Mouse (Mus musculus): ENCODE results near the gene Rab1a. TPM values are rescaled to one million over a fixed set of nuclear protein-coding genes. Genes with fewer than 3 reads are reported as not detected.

Rab1a gene
- polyA plus RNA-seq, 1 experiment from 2014 or later = 251 TPM

DNA sequence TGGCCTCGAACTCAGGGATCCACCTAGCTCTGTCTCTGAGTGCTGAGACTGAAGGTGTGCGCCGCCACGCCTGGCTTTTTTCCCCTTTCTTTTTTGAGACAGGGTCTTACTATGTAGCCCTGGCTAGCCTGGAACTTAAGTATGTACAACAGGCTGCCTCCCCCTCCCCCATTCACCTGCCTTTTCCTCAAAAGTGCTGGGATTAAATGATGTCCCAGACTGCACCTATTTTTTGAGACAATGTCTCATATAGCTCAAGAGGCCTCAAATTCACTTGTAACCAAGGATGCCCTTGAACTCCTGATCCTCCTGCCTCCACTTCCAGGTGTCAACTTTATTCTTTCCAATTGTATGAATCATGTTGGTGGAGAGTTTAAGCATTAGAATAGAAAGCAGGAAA, 24.7 kb downstream of the Rab1a start:
- Histone ChIP-seq H3K4me3 (no peak overlapping the region), H3K27ac (no peak overlapping the region), H3K36me3 (peaks cover 66% of the 10 kb centered on the region), H3K4me1 (no peaks in the 10 kb centered on the region), H3K4me2 (no peak overlapping the region), H3K9ac (no peak overlapping the region), H3K27me3 (no peaks in the 10 kb centered on the region), H3K9me3 (no peaks in the 10 kb centered on the region)
- no peak for ATAC-seq (ENCODE audit: insufficient number of reproducible peaks, insufficient read depth, low FRiP score, low TSS enrichment, low read depth)
- WGBS = 98% methylated on average over 4 of the region's 4 CpGs

DNA sequence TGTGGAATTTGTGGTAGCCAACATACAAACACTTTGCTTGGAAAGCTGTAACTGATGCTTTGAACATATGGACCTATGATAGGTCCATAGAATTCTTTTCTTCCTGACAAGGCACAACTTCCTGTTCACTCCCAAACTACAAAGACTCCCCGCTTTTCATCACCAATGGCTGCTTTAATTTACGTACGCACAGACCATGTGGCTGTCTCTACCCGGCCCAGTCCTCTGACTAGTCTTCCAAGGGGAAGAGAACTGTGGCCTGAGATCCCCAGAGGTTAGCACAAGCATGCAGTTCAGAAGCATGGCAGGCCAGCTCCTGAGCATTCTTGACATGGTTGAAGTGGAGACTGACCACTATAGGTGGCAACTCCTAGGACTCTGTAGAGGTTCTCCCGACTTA, 27.4 kb downstream of the Rab1a start:
- H3K9me3 ChIP-seq = no peaks in the 10 kb centered on the region
- 85% methylated on average over 5 of the region's 5 CpGs for WGBS
- no peak overlapping the region for H3K9ac ChIP-seq
- no peak overlapping the region for H3K4me3 ChIP-seq
- H3K36me3 ChIP-seq = peaks cover 76% of the 10 kb centered on the region
- no peak overlapping the region for H3K27ac ChIP-seq
- H3K4me2 ChIP-seq = no peak overlapping the region
- H3K27me3 ChIP-seq = no peaks in the 10 kb centered on the region
- 0 out of 2 replicates have a peak, but pooled peaks cover 8% of the 10 kb centered on the region for H3K4me1 ChIP-seq
- ATAC-seq (ENCODE audit: insufficient number of reproducible peaks, insufficient read depth, low FRiP score, low TSS enrichment, low read depth) = no peak

DNA sequence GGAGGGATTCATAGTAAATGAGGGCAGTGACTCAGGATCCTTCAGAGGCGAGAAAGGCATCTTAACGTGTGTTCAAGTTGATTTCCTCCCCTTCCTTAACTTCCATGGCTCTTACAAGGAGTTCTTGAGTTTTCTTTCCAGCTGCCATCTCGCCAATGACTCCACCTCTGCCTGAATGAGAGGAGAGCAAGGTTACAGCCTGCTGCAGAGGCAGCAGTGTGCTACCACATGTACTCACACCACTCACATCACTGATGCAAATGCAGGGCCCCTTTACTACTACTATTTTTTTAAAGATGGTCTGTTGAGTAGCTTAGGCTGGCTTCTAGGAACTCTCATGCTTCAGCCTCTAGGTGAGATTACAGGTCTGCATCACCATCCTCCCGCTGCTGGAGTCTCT, 28.1 kb downstream of the Rab1a start:
- Histone ChIP-seq H3K27me3 (no peaks in the 10 kb centered on the region), H3K4me3 (no peak overlapping the region), H3K36me3 (peaks cover 75% of the 10 kb centered on the region), H3K9me3 (no peaks in the 10 kb centered on the region), H3K27ac (no peak overlapping the region), H3K9ac (no peak overlapping the region), H3K4me1 (0 out of 2 replicates have a peak, but pooled peaks cover 8% of the 10 kb centered on the region), H3K4me2 (no peak overlapping the region)
- no peak for ATAC-seq (ENCODE audit: insufficient number of reproducible peaks, insufficient read depth, low FRiP score, low TSS enrichment, low read depth)
- 86% methylated on average over 4 of the region's 4 CpGs for WGBS

DNA sequence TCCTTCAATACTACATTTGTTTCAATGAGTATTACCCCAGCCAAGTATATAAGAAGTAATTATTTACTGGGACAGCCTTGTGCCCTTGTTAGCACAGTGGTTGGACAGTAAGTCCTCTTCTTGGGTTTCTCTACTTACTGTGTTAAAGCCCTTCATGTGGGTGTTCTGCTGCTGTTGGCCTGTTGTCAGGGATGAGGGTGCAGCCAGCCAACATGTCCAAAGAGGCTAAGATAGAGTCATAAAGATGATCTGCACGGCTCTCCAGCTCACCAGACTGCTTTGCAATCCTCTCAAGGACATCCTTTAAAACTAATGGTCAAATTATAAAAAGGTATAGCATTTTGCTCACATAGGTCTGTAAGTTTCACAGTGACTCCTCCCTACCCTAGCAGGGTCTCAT, 29.1 kb downstream of the Rab1a start:
- Histone ChIP-seq H3K36me3 (peaks cover 77% of the 10 kb centered on the region), H3K27ac (0 out of 2 replicates have a peak overlapping the region, but pooled peaks have one; percentile 60)
- WGBS = 89% methylated on average over 1 of the region's 1 CpGs

DNA sequence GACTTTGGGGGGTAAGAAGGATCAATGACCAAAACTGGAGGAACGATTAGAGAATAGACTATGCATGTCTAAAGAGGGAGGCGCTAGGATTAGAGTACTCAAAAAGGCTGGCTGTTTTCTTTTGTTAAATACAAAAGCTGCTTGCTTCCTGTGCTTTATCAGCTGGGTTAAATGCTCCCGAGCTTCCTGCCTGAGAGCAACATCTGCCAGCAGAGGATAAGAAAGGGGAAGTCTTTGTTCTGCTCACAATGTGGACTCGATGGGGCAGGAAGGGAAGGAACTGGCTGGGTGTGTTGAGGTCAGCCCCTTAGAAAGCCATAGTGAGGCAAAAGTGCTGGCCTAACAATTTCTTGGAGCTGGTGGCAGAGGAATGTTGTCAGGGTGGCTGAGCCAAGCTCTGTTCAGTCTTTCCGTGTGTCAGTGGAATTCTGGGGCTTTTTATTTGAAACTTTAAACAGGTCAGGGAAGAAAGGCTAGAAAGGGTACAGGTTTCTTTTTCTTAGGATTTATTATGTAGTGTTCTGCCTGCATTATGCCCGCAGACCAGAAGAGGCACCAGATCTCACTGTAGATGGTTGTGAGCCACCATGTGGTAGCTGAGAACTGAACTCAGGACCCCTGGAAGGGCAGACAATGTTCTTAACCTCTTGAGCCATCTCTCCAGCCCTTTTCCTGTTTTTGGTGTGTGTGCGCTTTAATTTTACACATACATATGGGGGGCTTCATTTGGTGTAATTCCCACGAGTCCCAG, 30.1 kb downstream of the Rab1a start:
- H3K9ac ChIP-seq = no peak overlapping the region
- no peaks in the 10 kb centered on the region for H3K9me3 ChIP-seq
- 0 out of 2 replicates have a peak overlapping the region, but pooled peaks have one; percentile 7 for H3K27ac ChIP-seq
- no peaks in the 10 kb centered on the region for H3K27me3 ChIP-seq
- H3K36me3 ChIP-seq = peaks cover 77% of the 10 kb centered on the region
- ATAC-seq (ENCODE audit: insufficient number of reproducible peaks, insufficient read depth, low FRiP score, low TSS enrichment, low read depth) = no peak
- H3K4me3 ChIP-seq = no peak overlapping the region
- 52% methylated on average over 8 of the region's 8 CpGs for WGBS
- H3K4me1 ChIP-seq = 0 out of 2 replicates have a peak, but pooled peaks cover 8% of the 10 kb centered on the region
- H3K4me2 ChIP-seq = no peak overlapping the region

More for the DNA sequence above, 29.1 kb downstream of the Rab1a start:
- no peak for ATAC-seq (ENCODE audit: insufficient number of reproducible peaks, insufficient read depth, low FRiP score, low TSS enrichment, low read depth)
- Histone ChIP-seq H3K9me3 (no peaks in the 10 kb centered on the region), H3K4me1 (0 out of 2 replicates have a peak, but pooled peaks cover 8% of the 10 kb centered on the region), H3K4me2 (no peak overlapping the region), H3K4me3 (no peak overlapping the region), H3K27me3 (no peaks in the 10 kb centered on the region), H3K9ac (no peak overlapping the region)

DNA sequence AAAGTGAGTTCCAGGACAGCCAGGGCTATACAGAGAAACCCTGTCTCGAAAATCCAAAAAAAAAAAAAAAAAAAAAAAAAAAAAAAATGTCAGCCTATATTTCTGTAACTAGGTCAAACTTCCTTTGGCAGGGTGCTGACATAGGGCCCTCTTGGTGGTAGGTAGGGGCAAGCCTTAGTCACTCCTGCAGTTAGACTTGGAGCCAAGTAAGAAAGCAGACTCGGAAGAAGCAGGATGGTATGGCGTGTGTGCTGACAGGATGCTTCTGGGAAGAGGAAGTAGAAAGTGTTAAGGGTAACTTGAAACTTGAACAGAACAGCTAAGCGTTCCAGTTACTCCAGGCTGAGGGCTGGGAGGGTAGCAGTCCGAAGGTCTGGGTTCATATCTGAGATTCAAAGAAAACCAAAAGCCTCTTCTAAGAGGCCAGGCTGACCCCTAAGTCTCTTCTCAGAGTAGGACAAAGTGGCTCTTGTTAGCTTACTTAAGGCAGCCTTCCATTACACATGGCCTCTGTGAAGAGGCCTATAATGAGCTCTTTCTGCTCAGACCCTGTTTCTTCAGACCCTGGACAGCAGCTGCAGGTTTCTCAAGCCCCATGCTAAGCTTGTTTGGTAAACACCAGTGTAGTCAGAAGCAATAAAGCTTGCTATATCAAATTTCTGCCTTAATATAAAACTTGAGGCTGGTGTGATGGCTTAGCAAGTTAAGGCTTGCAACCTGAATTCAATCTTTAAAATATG, 31.0 kb downstream of the Rab1a start:
- Histone ChIP-seq H3K9me3 (no peaks in the 10 kb centered on the region), H3K9ac (no peak overlapping the region), H3K4me2 (no peak overlapping the region), H3K4me1 (0 out of 2 replicates have a peak, but pooled peaks cover 8% of the 10 kb centered on the region), H3K36me3 (peaks cover 84% of the 10 kb centered on the region), H3K27ac (peak overlapping the region; percentile 57; the same call in 1 of the 2 replicates), H3K4me3 (no peak overlapping the region), H3K27me3 (no peaks in the 10 kb centered on the region)
- WGBS = 51% methylated on average over 5 of the region's 5 CpGs
- ATAC-seq (ENCODE audit: insufficient number of reproducible peaks, insufficient read depth, low FRiP score, low TSS enrichment, low read depth) = no peak

DNA sequence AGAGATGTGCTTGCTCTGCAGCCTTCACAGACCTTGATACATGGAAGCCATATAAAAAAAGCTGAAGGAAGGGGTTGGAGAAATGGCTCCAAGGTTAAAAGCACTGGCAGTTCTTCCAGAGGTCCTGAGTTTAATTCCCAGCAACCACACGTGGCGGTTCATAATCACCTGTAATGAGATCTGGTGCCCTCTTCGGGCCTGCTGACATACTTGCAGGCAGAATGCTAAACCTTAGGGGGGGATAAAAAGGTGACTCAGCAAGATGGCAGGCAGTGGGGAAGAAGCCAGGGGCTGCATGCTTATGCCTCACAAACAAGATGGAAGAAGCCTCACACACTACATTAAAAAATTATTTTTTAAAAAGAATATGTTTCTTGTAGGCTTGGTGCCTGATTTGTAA, 33.0 kb downstream of the Rab1a start:
- H3K9ac ChIP-seq = no peak overlapping the region
- peaks cover 91% of the 10 kb centered on the region for H3K36me3 ChIP-seq
- H3K4me2 ChIP-seq = no peak overlapping the region
- H3K4me3 ChIP-seq = no peak overlapping the region
- H3K27me3 ChIP-seq = no peaks in the 10 kb centered on the region
- 63% methylated on average over 3 of the region's 3 CpGs for WGBS
- 0 out of 2 replicates have a peak, but pooled peaks cover 8% of the 10 kb centered on the region for H3K4me1 ChIP-seq
- no peaks in the 10 kb centered on the region for H3K9me3 ChIP-seq
- ATAC-seq (ENCODE audit: insufficient number of reproducible peaks, insufficient read depth, low FRiP score, low TSS enrichment, low read depth) = no peak
- no peak overlapping the region for H3K27ac ChIP-seq

DNA sequence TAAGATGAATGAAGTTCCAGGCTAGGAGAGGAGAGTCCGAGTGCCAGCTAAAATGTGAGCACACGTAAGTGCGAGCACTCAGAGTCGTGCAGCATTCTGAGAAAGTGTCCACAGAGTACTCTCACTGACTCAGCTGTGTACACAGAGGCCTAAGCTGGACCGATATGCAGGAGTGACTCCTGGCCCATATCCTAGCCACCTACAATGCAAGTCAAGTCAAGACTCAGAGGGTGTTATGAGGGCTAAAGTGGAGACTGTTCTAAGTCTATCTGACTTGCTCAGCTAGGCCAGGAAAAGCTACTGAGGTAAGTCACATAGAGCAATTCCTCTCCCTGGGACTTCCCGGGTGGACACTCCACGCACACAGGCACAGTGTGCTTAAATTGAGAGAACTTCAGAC, 35.8 kb downstream of the Rab1a start:
- H3K9ac ChIP-seq = no peak overlapping the region
- no peak overlapping the region for H3K4me2 ChIP-seq
- WGBS = 94% methylated on average over 7 of the region's 7 CpGs
- no peak overlapping the region for H3K27ac ChIP-seq
- H3K4me1 ChIP-seq = 0 out of 2 replicates have a peak, but pooled peaks cover 8% of the 10 kb centered on the region
- no peaks in the 10 kb centered on the region for H3K27me3 ChIP-seq
- H3K9me3 ChIP-seq = no peaks in the 10 kb centered on the region
- no peak overlapping the region for H3K4me3 ChIP-seq
- peaks cover 93% of the 10 kb centered on the region for H3K36me3 ChIP-seq
- no peak for ATAC-seq (ENCODE audit: insufficient number of reproducible peaks, insufficient read depth, low FRiP score, low TSS enrichment, low read depth)

DNA sequence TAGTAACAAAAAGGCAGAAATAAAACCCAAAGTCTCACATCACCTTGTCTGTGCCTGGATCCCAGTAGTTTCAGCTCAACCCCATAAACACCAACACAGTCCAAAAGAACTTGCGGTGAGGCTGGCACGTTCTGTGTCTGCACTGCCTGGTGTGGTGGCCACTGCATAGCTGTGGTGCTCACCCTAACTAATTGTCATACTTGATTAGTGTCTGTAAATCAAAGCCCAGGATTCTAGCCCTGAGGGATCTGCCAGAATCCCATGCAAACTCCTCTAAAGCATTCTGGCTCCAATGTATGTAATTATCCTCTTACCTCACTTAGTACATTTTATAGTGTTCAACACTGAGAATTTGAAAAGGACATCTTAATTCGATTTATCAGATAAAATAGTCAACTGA, 36.7 kb downstream of the Rab1a start:
- H3K9me3 ChIP-seq = no peaks in the 10 kb centered on the region
- no peak overlapping the region for H3K9ac ChIP-seq
- WGBS = 80% methylated on average over 3 of the region's 3 CpGs
- no peak overlapping the region for H3K4me2 ChIP-seq
- H3K27ac ChIP-seq = no peak overlapping the region
- peaks cover 5% of the 10 kb centered on the region for H3K4me1 ChIP-seq
- no peaks in the 10 kb centered on the region for H3K27me3 ChIP-seq
- no peak overlapping the region for H3K4me3 ChIP-seq
- no peak for ATAC-seq (ENCODE audit: insufficient number of reproducible peaks, insufficient read depth, low FRiP score, low TSS enrichment, low read depth)
- H3K36me3 ChIP-seq = peaks cover 83% of the 10 kb centered on the region

DNA sequence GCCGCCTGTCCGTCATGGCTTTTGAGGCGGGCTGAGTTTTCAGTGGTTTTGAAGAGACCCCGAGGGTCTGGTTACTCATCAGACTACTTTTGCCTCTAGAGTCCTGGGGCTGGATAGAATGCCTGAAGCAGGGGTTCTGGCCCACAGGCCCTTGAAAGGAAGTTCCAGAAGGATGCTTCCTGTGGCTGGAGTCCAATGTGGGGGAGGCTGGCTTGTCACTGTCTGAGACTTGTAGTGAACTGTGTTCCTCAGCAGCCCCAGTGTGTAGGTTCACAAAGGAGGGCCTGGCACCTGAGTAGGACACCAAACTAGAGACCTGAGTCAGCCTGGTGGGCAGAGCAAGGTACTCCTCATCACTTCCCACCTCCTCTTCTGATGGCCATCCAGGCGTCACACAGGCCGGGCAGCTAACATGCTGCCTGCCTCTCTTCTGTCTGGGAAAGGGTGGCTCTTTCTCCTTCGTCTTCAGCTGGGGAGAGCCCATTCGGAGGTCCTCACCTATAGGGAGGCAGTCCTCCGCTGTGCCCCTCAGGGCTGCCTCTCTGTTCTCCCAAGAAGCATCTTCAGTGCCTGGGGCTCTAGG, 38.1 kb downstream of the Rab1a start:
- Histone ChIP-seq H3K27ac (no peak overlapping the region; the same call in 1 of the 2 replicates), H3K4me2 (no peak overlapping the region), H3K27me3 (no peaks in the 10 kb centered on the region), H3K4me1 (peaks cover 18% of the 10 kb centered on the region), H3K36me3 (peaks cover 74% of the 10 kb centered on the region), H3K9me3 (no peaks in the 10 kb centered on the region), H3K4me3 (no peak overlapping the region), H3K9ac (no peak overlapping the region)
- 89% methylated on average over 9 of the region's 9 CpGs for WGBS
- ATAC-seq (ENCODE audit: insufficient number of reproducible peaks, insufficient read depth, low FRiP score, low TSS enrichment, low read depth) = no peak

DNA sequence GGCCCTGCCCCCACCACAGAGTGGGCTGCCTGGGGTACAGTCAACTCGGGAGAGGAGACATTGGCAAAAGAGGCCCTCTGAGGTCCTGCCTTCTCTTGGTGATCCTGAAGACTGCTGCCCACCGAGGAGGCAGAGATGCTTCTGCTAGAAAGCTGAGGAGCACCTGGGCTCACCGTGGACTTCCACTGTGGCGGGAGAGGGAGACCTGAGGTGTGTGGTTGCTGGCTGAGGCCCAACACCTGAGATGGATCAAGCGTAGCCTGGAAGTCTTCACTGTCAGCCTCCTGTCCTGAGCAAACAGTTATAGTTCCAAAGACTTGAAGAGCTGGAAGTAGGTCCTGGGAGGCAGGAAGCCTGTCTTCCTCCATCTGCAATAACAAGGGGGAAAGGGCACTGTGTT, 39.1 kb downstream of the Rab1a start:
- Histone ChIP-seq H3K9ac (no peak overlapping the region), H3K4me1 (peaks cover 25% of the 10 kb centered on the region), H3K4me2 (no peak overlapping the region), H3K4me3 (no peak overlapping the region), H3K27me3 (no peaks in the 10 kb centered on the region), H3K36me3 (peaks cover 69% of the 10 kb centered on the region), H3K27ac (no peak overlapping the region), H3K9me3 (no peaks in the 10 kb centered on the region)
- ATAC-seq (ENCODE audit: insufficient number of reproducible peaks, insufficient read depth, low FRiP score, low TSS enrichment, low read depth) = no peak
- 67% methylated on average over 5 of the region's 5 CpGs for WGBS

Measured in embryonic facial prominence, embryonic 13.5 days (tissue).